Mouse (Mus musculus) cerebellum, adult 2 months (tissue): Measurements from ENCODE around the gene Cdh15.

Source experiments
- CTCF ChIP-seq: fragments of 200-500 bp; IDR thresholded peaks from 2 replicates; pipeline ENCODE4 v1.5.1; 2011; ENCODE audit warnings: low read depth, mild to moderate bottlenecking, control low read depth, low read length, moderate library complexity, borderline replicate concordance; ENCODE audit not compliant: insufficient read depth
- POLR2A ChIP-seq: fragments of 200-500 bp; IDR thresholded peaks from 2 replicates; pipeline ENCODE4 v1.6.1; 2011; ENCODE audit warnings: low read length, control low read depth, borderline replicate concordance; ENCODE audit not compliant: insufficient read depth

GRCm38 (mm10) chr8:122901476-122901875 lies 53.7 kb downstream of the Cdh15 start:
- TF ChIP-seq CTCF (no peak), POLR2A (no peak)
